Mouse (Mus musculus) MEL (cell line): ENCODE measurements at regions not wholly inside any gene's neighbourhood (a gene's known extent, or its start where the extent isn't known, plus 50 kb on each side); places are given as distances from the start of the nearest gene placed in this dataset.

Experiments used
- DNase-seq: peaks from one replicate; pipeline ENCODE4 v3.0.0; 2011; ENCODE audit warnings: low read depth, low spot score
- H3K27ac ChIP-seq: 2 replicates; pipeline ENCODE4 v1.5.1; 2012; ENCODE audit warnings: low read depth, mild to moderate bottlenecking, control low read depth, low read length, moderate library complexity; ENCODE audit not compliant: control insufficient read depth
- H3K27me3 ChIP-seq, 2 experiments: fragments of 150-350 bp in 1 of 2; sonication (generic) in 1 of 2; 2 replicates each; pipeline ENCODE4 v1.6.1; 2012; ENCODE audit warnings: low read length in 2 of 2, mild to moderate bottlenecking in 2 of 2, improper control_type of control experiment in 1 of 2, moderate library complexity in 1 of 2; ENCODE audit not compliant: insufficient read depth in 2 of 2, control insufficient read depth in 1 of 2
- H3K36me3 ChIP-seq, 2 experiments: 2 replicates each; pipeline ENCODE4 v1.6.1; 2012 to 2014; ENCODE audit warnings: low read length in 2 of 2, improper control_type of control experiment in 1 of 2, inconsistent platforms in 1 of 2, mild to moderate bottlenecking in 1 of 2; ENCODE audit not compliant: insufficient read depth in 2 of 2, control insufficient read depth in 1 of 2
- H3K4me1 ChIP-seq, 2 experiments: fragments of 150-350 bp in 1 of 2; sonication (generic) in 1 of 2; 2 replicates each; pipeline ENCODE4 v1.6.1; 2012; ENCODE audit warnings: low read length in 2 of 2, improper control_type of control experiment in 1 of 2, mild to moderate bottlenecking in 1 of 2; ENCODE audit not compliant: insufficient read depth in 2 of 2, control insufficient read depth in 1 of 2
- H3K4me3 ChIP-seq, 2 experiments: fragments of 150-350 bp in 1 of 2; sonication (generic) in 1 of 2; 2 replicates each; pipeline ENCODE4 v1.5.1; 2012; ENCODE audit warnings: low read depth in 2 of 2, low read length in 2 of 2, mild to moderate bottlenecking in 2 of 2, moderate library complexity in 2 of 2, control low read depth in 1 of 2, improper control_type of control experiment in 1 of 2; ENCODE audit not compliant: control insufficient read depth in 1 of 2, insufficient read depth in 1 of 2
- H3K79me2 ChIP-seq: 2 replicates; pipeline ENCODE4 v1.6.1; 2012; ENCODE audit warnings: mild to moderate bottlenecking, low read length, moderate library complexity; ENCODE audit not compliant: control insufficient read depth, poor library complexity, insufficient read depth
- H3K9ac ChIP-seq: 2 replicates; pipeline ENCODE4 v1.6.1; 2012; ENCODE audit warnings: low read depth, mild to moderate bottlenecking, control low read depth, low read length, moderate library complexity; ENCODE audit not compliant: control insufficient read depth, poor library complexity, severe bottlenecking
- H3K9me3 ChIP-seq: fragments of 150-350 bp; sonication (generic); replicated peaks from 2 replicates; pipeline ENCODE4 v1.6.1; 2012; ENCODE audit warnings: mild to moderate bottlenecking, low read length, improper control_type of control experiment, moderate library complexity; ENCODE audit not compliant: insufficient read depth
- CHD1 ChIP-seq: IDR thresholded peaks from 2 replicates; pipeline ENCODE4 v1.6.1; 2012; ENCODE audit warnings: low read depth, mild to moderate bottlenecking, inconsistent platforms, low read length, improper control_type of control experiment
- CHD2 ChIP-seq: IDR thresholded peaks from 2 replicates; pipeline ENCODE4 v1.6.1; 2011; ENCODE audit warnings: low read length, improper control_type of control experiment
- E2F4 ChIP-seq: IDR thresholded peaks from 2 replicates; pipeline ENCODE4 v1.6.1; 2011; ENCODE audit warnings: low read depth, low read length, improper control_type of control experiment, borderline replicate concordance
- EP300 ChIP-seq, 2 experiments: IDR thresholded peaks; 2 replicates each; pipeline ENCODE4 v1.6.1; 2011; ENCODE audit warnings: improper control_type of control experiment in 2 of 2, low read length in 2 of 2, low read depth in 1 of 2, mild to moderate bottlenecking in 1 of 2
- GABPA ChIP-seq: IDR thresholded peaks from 2 replicates; pipeline ENCODE4 v1.6.1; 2012; ENCODE audit warnings: low read depth, mild to moderate bottlenecking, inconsistent platforms, low read length, improper control_type of control experiment, moderate library complexity
- GATA1 ChIP-seq: IDR thresholded peaks from 2 replicates; pipeline ENCODE4 v1.6.1; 2011; ENCODE audit warnings: low read depth, low read length, improper control_type of control experiment
- HCFC1 ChIP-seq: IDR thresholded peaks from 2 replicates; pipeline ENCODE4 v1.6.1; 2012; ENCODE audit warnings: low read depth, mild to moderate bottlenecking, inconsistent platforms, low read length, improper control_type of control experiment, moderate library complexity
- KAT2A ChIP-seq: conservative IDR thresholded peaks from 2 replicates; pipeline ENCODE4 v1.6.1; 2012; ENCODE audit warnings: low read depth, low read length, improper control_type of control experiment, inconsistent platforms
- MEF2A ChIP-seq: IDR thresholded peaks from 2 replicates; pipeline ENCODE4 v1.6.1; 2014; ENCODE audit warnings: low read depth, mild to moderate bottlenecking, inconsistent platforms, low read length, improper control_type of control experiment; ENCODE audit not compliant: poor library complexity, insufficient replicate concordance, severe bottlenecking; ENCODE audit errors: extremely low read depth
- MXI1 ChIP-seq: IDR thresholded peaks from 2 replicates; pipeline ENCODE4 v1.6.1; 2011; ENCODE audit warnings: mild to moderate bottlenecking, low read depth, low read length, improper control_type of control experiment
- NRF1 ChIP-seq: IDR thresholded peaks from 2 replicates; pipeline ENCODE4 v1.6.1; 2014; ENCODE audit warnings: low read depth, mild to moderate bottlenecking, inconsistent platforms, low read length, improper control_type of control experiment, moderate library complexity; ENCODE audit not compliant: poor library complexity, insufficient read depth, severe bottlenecking
- POLR2A ChIP-seq, 2 experiments: IDR thresholded peaks; 2 replicates each; pipeline ENCODE4 v1.6.1; 2011 to 2012; ENCODE audit warnings: low read length in 2 of 2, mild to moderate bottlenecking in 2 of 2, control low read depth in 1 of 2, improper control_type of control experiment in 1 of 2, low read depth in 1 of 2, moderate library complexity in 1 of 2; ENCODE audit not compliant: control insufficient read depth in 1 of 2, insufficient read depth in 1 of 2, poor library complexity in 1 of 2
- POLR2AphosphoS2 ChIP-seq: IDR thresholded peaks from 2 replicates; pipeline ENCODE4 v1.6.1; 2011; ENCODE audit warnings: low read length, improper control_type of control experiment
- SMC3 ChIP-seq: IDR thresholded peaks from 2 replicates; pipeline ENCODE4 v1.6.1; 2011; ENCODE audit warnings: low read depth, low read length, improper control_type of control experiment
- TBP ChIP-seq: IDR thresholded peaks from 2 replicates; pipeline ENCODE4 v1.8.0; 2011; ENCODE audit warnings: low read depth, low read length, improper control_type of control experiment
- UBTF ChIP-seq: IDR thresholded peaks from 2 replicates; pipeline ENCODE4 v1.6.1; 2012; ENCODE audit warnings: low read depth, mild to moderate bottlenecking, inconsistent platforms, low read length, improper control_type of control experiment, moderate library complexity, borderline replicate concordance; ENCODE audit not compliant: insufficient read depth
- USF1 ChIP-seq: IDR thresholded peaks from 2 replicates; pipeline ENCODE4 v1.6.1; 2014; ENCODE audit warnings: low read depth, mild to moderate bottlenecking, inconsistent platforms, low read length, improper control_type of control experiment, moderate library complexity
- USF2 ChIP-seq, 2 experiments: IDR thresholded peaks; 2 replicates each; pipeline ENCODE4 v1.6.1; 2011 to 2012; ENCODE audit warnings: improper control_type of control experiment in 2 of 2, low read length in 2 of 2, borderline replicate concordance in 1 of 2, inconsistent platforms in 1 of 2, low read depth in 1 of 2, mild to moderate bottlenecking in 1 of 2; ENCODE audit not compliant: insufficient read depth in 1 of 2
- ZC3H11A ChIP-seq: IDR thresholded peaks from 2 replicates; pipeline ENCODE4 v1.6.1; 2012; ENCODE audit warnings: low read depth, mild to moderate bottlenecking, inconsistent platforms, low read length, improper control_type of control experiment
- ZMIZ1 ChIP-seq: IDR thresholded peaks from 2 replicates; pipeline ENCODE4 v1.6.1; 2012; ENCODE audit warnings: low read depth, mild to moderate bottlenecking, inconsistent platforms, low read length, improper control_type of control experiment, moderate library complexity

DNA sequence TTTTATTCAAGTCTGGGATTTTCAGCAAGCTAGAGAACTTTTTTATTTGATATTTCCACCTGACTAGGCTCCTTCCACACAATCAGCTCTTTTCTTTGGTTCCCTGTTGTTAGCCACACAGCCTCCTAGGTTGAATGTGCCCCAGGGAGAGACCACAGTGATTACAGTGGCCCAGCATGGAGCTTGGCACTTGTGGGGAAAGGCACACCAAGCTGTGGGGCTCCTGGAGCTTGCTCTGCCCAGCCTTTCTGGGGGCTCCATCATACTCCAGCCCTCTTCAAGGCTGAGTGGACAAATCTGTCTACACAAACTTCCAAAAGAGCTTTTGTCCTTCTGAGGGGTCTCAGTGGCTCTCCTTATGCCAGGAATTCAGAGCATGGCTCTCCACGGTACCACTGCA is 86.1 kb upstream of the Nox3 start:
- Histone ChIP-seq H3K9me3 (no peaks in the 10 kb centered on the region), H3K79me2 (no peaks in the 10 kb centered on the region), H3K4me3 (no peak overlapping the region), H3K27ac (no peak overlapping the region), H3K9ac (no peak overlapping the region), H3K27me3 (no peaks in the 10 kb centered on the region), H3K36me3 (no peaks in the 10 kb centered on the region), H3K4me1 (no peaks in the 10 kb centered on the region)
- DNase-seq, result no peak
- TF ChIP-seq GABPA, result no peak
- TF ChIP-seq MEF2A, result no peak
- TF ChIP-seq TBP, result no peak

DNA sequence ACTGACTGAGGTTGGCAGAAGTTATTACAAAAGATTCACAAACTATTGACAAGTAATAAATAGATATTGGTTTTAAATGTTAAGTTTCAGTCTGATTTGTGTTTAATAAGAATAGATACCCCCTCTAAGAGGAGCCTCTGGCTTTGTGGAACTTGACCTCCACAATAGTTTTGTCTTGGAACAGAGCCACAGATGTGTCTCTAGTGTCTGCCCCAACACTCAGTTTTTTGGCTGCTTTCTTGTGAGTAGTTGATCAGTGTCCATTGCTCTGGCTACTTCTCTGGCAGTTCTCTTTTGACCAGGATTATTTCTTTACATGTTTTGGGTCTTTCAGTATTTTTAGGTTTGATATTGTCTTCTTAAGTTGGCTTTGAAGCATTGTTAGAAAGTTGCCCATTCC is 81.6 kb upstream of the Nox3 start:
- H3K4me3 ChIP-seq, result no peak overlapping the region
- no peak overlapping the region for H3K9ac ChIP-seq
- no peaks in the 10 kb centered on the region for H3K9me3 ChIP-seq
- DNase-seq, result no peak
- no peaks in the 10 kb centered on the region for H3K36me3 ChIP-seq
- H3K27me3 ChIP-seq, result no peaks in the 10 kb centered on the region
- no peak for TF ChIP-seq SMC3
- no peak for TF ChIP-seq ZMIZ1
- TF ChIP-seq CHD2, result no peak
- TF ChIP-seq MEF2A, result no peak
- TF ChIP-seq TBP, result no peak
- TF ChIP-seq POLR2A (IDR thresholded peaks at IDR 0.05; ENCODE audit: control insufficient read depth in 1 of 2, insufficient read depth in 1 of 2, low read depth in 1 of 2, low read length in 2 of 2, poor library complexity in 1 of 2), result no peak
- TF ChIP-seq UBTF, result no peak
- TF ChIP-seq NRF1, result no peak
- TF ChIP-seq E2F4, result no peak
- no peak for TF ChIP-seq ZC3H11A
- no peak for TF ChIP-seq MXI1
- no peak for TF ChIP-seq USF1
- no peak for TF ChIP-seq CHD1
- TF ChIP-seq POLR2AphosphoS2, result no peak
- TF ChIP-seq KAT2A, result no peak
- no peak for TF ChIP-seq HCFC1
- no peak for TF ChIP-seq USF2 (IDR thresholded peaks at IDR 0.05; ENCODE audit: borderline replicate concordance in 1 of 2, insufficient read depth in 1 of 2, low read depth in 1 of 2, low read length in 2 of 2)
- no peak for TF ChIP-seq EP300 (IDR thresholded peaks at IDR 0.05; ENCODE audit: low read depth in 1 of 2, low read length in 2 of 2)
- no peak for TF ChIP-seq GATA1
- no peaks in the 10 kb centered on the region for H3K79me2 ChIP-seq
- no peak overlapping the region for H3K27ac ChIP-seq
- H3K4me1 ChIP-seq, result no peaks in the 10 kb centered on the region
